Mouse (Mus musculus) frontal cortex, postnatal 14 days (tissue): ENCODE measurements around the gene Clic4.
"Not testable (repeated sequence)": the region's sequence is repeated elsewhere in the genome, so short reads cannot be mapped to it uniquely, and the experiment has no call there.

ENCODE experiments used
- DNase-seq, 2 experiments: peaks; one replicate each; pipeline ENCODE4 v3.0.0; 2022; ENCODE audit warnings: low spot score in 2 of 2

Clic4 gene

GRCm38 (mm10) chr4:135189452-135190008, 83.1 kb downstream of the Clic4 start:
- DNase-seq = no peak

- not testable (repeated sequence) for DNase-seq
These were observed 88.3 kb downstream of the Clic4 start for GRCm38 (mm10) chr4:135184277-135184676.

GRCm38 (mm10) chr4:135181819-135182218, 90.8 kb downstream of the Clic4 start:
- no peak for DNase-seq

GRCm38 (mm10) chr4:135179077-135179481, 93.5 kb downstream of the Clic4 start:
- DNase-seq = no peak

- DNase-seq = no peak
These were observed 95.0 kb downstream of the Clic4 start for GRCm38 (mm10) chr4:135177568-135177967.

GRCm38 (mm10) chr4:135175406-135176120, 97.1 kb downstream of the Clic4 start:
- no peak for DNase-seq

GRCm38 (mm10) chr4:135171304-135171875, 101.2 kb downstream of the Clic4 start:
- DNase-seq = no peak

- DNase-seq = no peak
These were observed 103.1 kb downstream of the Clic4 start for GRCm38 (mm10) chr4:135169501-135169900.

- no peak for DNase-seq
These were observed 103.5 kb downstream of the Clic4 start for GRCm38 (mm10) chr4:135169096-135169495.

- DNase-seq = no peak
These were observed 104.6 kb downstream of the Clic4 start for GRCm38 (mm10) chr4:135167816-135168527.

GRCm38 (mm10) chr4:135166413-135167225, 106.0 kb downstream of the Clic4 start:
- no peak for DNase-seq

- no peak for DNase-seq
These were observed 106.9 kb downstream of the Clic4 start for GRCm38 (mm10) chr4:135165761-135166160.
